In genomic region chr13:41899837-41900463, GRCm38 (mm10) we compare ENCODE assay signal across 25 mouse cellular contexts. TPM values are rescaled to one million over a fixed set of nuclear protein-coding genes. Genes with fewer than 3 reads are reported as not detected.
DNase-seq lines count a peak whose midpoint lies in the region; ATAC-seq lines count a peak whose summit lies in the region.
"Had no signal": no experiment of that assay in that cellular context is flagged by ENCODE, and none has a peak within 500 bp of the region (broad histone marks: within the 10 kb centered on the region; RNA-seq: fewer than 3 reads in every experiment).

No protein-coding gene starts in this region.

- no peak overlapping the region for H3K4me3 ChIP-seq in kidney, embryonic 16.5 days (ENCODE audit: low read length)
- H3K4me3 ChIP-seq in liver, embryonic 11.5 days (ENCODE audit: low read depth, low read length), result no peak overlapping the region
- H3K4me3 ChIP-seq: embryonic facial prominence, embryonic 15.5 days; erythroblast, embryonic 14.5 days; forebrain, embryonic 10.5 days; heart, adult 2 months; hindbrain, embryonic 10.5 days had no signal

- intact Hi-C loops in left cerebral cortex, postnatal 4 days (cut with DNase I), result no loop called here

- no peak for ATAC-seq in kidney, embryonic 16.5 days (ENCODE audit: low FRiP score, low TSS enrichment)
- ATAC-seq in activated CD4-positive, CD25-positive, alpha-beta regulatory T cell, adult 4 months, result peak; percentile 36
- ATAC-seq in liver, embryonic 11.5 days (replicated peaks; ENCODE audit: low FRiP score), result no peak
- ATAC-seq: forebrain, embryonic 14.5 days had no signal

- H3K4me1 ChIP-seq in kidney, embryonic 16.5 days (ENCODE audit: insufficient read depth, low read length), result 0 out of 2 replicates have a peak, but pooled peaks cover 7% of the 10 kb centered on the region
- H3K4me1 ChIP-seq in liver, embryonic 11.5 days (replicated peaks; ENCODE audit: control insufficient read depth, insufficient read depth, low read length), result no peaks in the 10 kb centered on the region
- H3K4me1 ChIP-seq: embryonic facial prominence, embryonic 15.5 days; forebrain, embryonic 10.5 days; hindbrain, embryonic 10.5 days had no signal

- no peak for DNase-seq in kidney, postnatal 36 days
- DNase-seq in lung, postnatal 36 days, result peak; percentile 33
- DNase-seq in lung, postnatal 25 days (ENCODE audit: low spot score), result no peak
- DNase-seq in left cerebral cortex, postnatal 4 days, result no peak
- no peak for DNase-seq in liver, embryonic 11.5 days (ENCODE audit: low spot score)
- DNase-seq: adrenal gland, postnatal 10 days; cerebellum, adult 11 months; cerebellum, adult 8-10 months; cerebellum, postnatal 14 days; embryo, embryonic 11 days; gastrocnemius, postnatal 10 days; heart, adult 2 months had no signal

- 0 out of 2 replicates have a peak overlapping the region, but pooled peaks have one; percentile 8 for H3K27ac ChIP-seq in kidney, embryonic 16.5 days (ENCODE audit: low read length)
- no peak overlapping the region for H3K27ac ChIP-seq in liver, embryonic 11.5 days (ENCODE audit: low read depth, low read length)
- H3K27ac ChIP-seq: embryonic facial prominence, embryonic 15.5 days; forebrain, embryonic 10.5 days; heart, adult 2 months; hindbrain, embryonic 10.5 days; hindbrain, embryonic 14.5 days had no signal

- no peaks in the 10 kb centered on the region for H3K36me3 ChIP-seq in kidney, embryonic 16.5 days (ENCODE audit: insufficient read depth, low read length)
- no peaks in the 10 kb centered on the region for H3K36me3 ChIP-seq in liver, embryonic 11.5 days (ENCODE audit: control insufficient read depth, insufficient read depth, low read length)
- H3K36me3 ChIP-seq: embryonic facial prominence, embryonic 15.5 days; forebrain, embryonic 10.5 days; G1E; hindbrain, embryonic 10.5 days had no signal

- no peaks in the 10 kb centered on the region for H3K9me3 ChIP-seq in kidney, embryonic 16.5 days (ENCODE audit: low read length)
- no peaks in the 10 kb centered on the region for H3K9me3 ChIP-seq in liver, embryonic 11.5 days (ENCODE audit: control insufficient read depth, low read length)
- H3K9me3 ChIP-seq: embryonic facial prominence, embryonic 15.5 days; forebrain, embryonic 10.5 days; G1E; hindbrain, embryonic 10.5 days had no signal

- H3K9ac ChIP-seq in kidney, embryonic 16.5 days (replicated peaks; ENCODE audit: low read length), result no peak overlapping the region
- H3K9ac ChIP-seq in liver, embryonic 11.5 days (ENCODE audit: low read depth, low read length), result no peak overlapping the region
- H3K9ac ChIP-seq: embryonic facial prominence, embryonic 15.5 days; hindbrain, embryonic 14.5 days had no signal

- no peaks in the 10 kb centered on the region for H3K27me3 ChIP-seq in kidney, embryonic 16.5 days (ENCODE audit: insufficient read depth, low read length)
- no peaks in the 10 kb centered on the region for H3K27me3 ChIP-seq in liver, embryonic 11.5 days (replicated peaks; ENCODE audit: control insufficient read depth, insufficient read depth, low read length)
- H3K27me3 ChIP-seq: embryonic facial prominence, embryonic 15.5 days had no signal

- no peak overlapping the region for H3K4me2 ChIP-seq in kidney, embryonic 16.5 days (replicated peaks; ENCODE audit: low read depth, low read length)
- no peak overlapping the region for H3K4me2 ChIP-seq in liver, embryonic 11.5 days
- H3K4me2 ChIP-seq: embryonic facial prominence, embryonic 15.5 days; heart, embryonic 11.5 days; hindbrain, embryonic 14.5 days had no signal

- 54% methylated on average over 13 of the region's 13 CpGs for WGBS in kidney, embryonic 16.5 days
- 79% methylated on average over 13 of the region's 13 CpGs for WGBS in liver, embryonic 11.5 days

RNA-seq across cellular contexts. Expression of gene Adtrp, which starts 52.5 kb away (rescaled TPM):
- polyA plus RNA-seq in kidney, embryonic 16.5 days (2015; fragmentation: Nextera tagmentation; extraction: Ambion mirVana), result 0.45 and 0.78 TPM in 2 replicates
- under 1 TPM in 1 of 2 experiments, not detected in 1; 0.74 TPM for polyA plus RNA-seq in activated CD4-positive, CD25-positive, alpha-beta regulatory T cell, adult 4 months (2017; shearing (Covaris generic))
- not detected for total RNA-seq in left cerebral cortex, postnatal 4 days (2021)
- polyA plus RNA-seq in liver, embryonic 11.5 days (2014; fragmentation: Nextera tagmentation; extraction: Ambion mirVana), result 0.32 and 0.89 TPM in 2 replicates
- total RNA-seq: common myeloid progenitor, adult 5-6 weeks; G1E; gastrocnemius, postnatal 10 days had no signal
- polyA plus RNA-seq: C2C12; erythroblast, embryonic 14.5 days; forebrain, embryonic 10.5 days; forebrain, embryonic 14.5 days; G1E; heart, embryonic 11.5 days; heart, embryonic 16.5 days; hindbrain, embryonic 10.5 days had no signal
